Mouse (Mus musculus): ENCODE measurements around the gene Psmd7. TPM values are rescaled to one million over a fixed set of nuclear protein-coding genes. Genes with fewer than 3 reads are reported as not detected.

Psmd7 gene
- total RNA-seq, 2 experiments from 2014 or later: 99.4 to 103 TPM

Small RNA genes within 50 kb of the gene (microRNA-seq; reads per million reads assigned to microRNA genes)
- gene Mir140: 5,909 to 12,093 reads per million in 2 experiments

Other genes starting within 250 kb of the Psmd7 start
- 10 to 100 TPM; 45.5 to 61.4 TPM for gene Nqo1, start 185.3 kb downstream of the Psmd7 start, total RNA-seq (2021)
- 10 to 100 TPM; 22.6 to 23.1 TPM for gene Nob1, start 163.4 kb downstream of the Psmd7 start, total RNA-seq (2021)
- gene Wwp2, start 152.1 kb downstream of the Psmd7 start, total RNA-seq (2021): 10 to 100 TPM; 22.5 to 25.8 TPM

All from heart, adult 18-20 months (tissue).